Mouse (Mus musculus) neural tube, embryonic 12.5 days (tissue): Measurements from ENCODE around the gene Alox5. TPM values are rescaled to one million over a fixed set of nuclear protein-coding genes. Genes with fewer than 3 reads are reported as not detected.
A peak's percentile ranks its signal among the peaks of the same experiment; 100 is the strongest.
"Not testable (repeated sequence)": the region's sequence is repeated elsewhere in the genome, so short reads cannot be mapped to it uniquely, and the experiment has no call there.

Experiments used
- ATAC-seq: fragments of 200-750 bp; cut with Nextera tagmentation; 2 replicates; pipeline ENCODE4 v1.8.0; 2017; ENCODE audit warnings: low read depth, mild to moderate bottlenecking, moderate TSS enrichment, moderate library complexity; ENCODE audit not compliant: low FRiP score
- H3K27ac ChIP-seq: fragments of 300-500 bp; sonication (generic); 2 replicates; pipeline ENCODE4 v1.5.1; 2016
- H3K27me3 ChIP-seq: fragments of 300-500 bp; sonication (generic); replicated peaks from 2 replicates; pipeline ENCODE4 v1.6.1; 2016; ENCODE audit warnings: mild to moderate bottlenecking
- H3K36me3 ChIP-seq: fragments of 300-500 bp; sonication (generic); 2 replicates; pipeline ENCODE4 v1.6.1; 2016; ENCODE audit warnings: mild to moderate bottlenecking
- H3K4me1 ChIP-seq: fragments of 300-500 bp; sonication (generic); 2 replicates; pipeline ENCODE4 v1.6.1; 2016
- H3K4me2 ChIP-seq: fragments of 300-500 bp; sonication (generic); replicated peaks from 2 replicates; pipeline ENCODE4 v1.6.1; 2016; ENCODE audit warnings: mild to moderate bottlenecking
- H3K4me3 ChIP-seq: fragments of 300-500 bp; sonication (generic); 2 replicates; pipeline ENCODE4 v1.5.1; 2016
- H3K9ac ChIP-seq: fragments of 300-500 bp; sonication (generic); 2 replicates; pipeline ENCODE4 v1.6.1; 2016; ENCODE audit warnings: mild to moderate bottlenecking
- H3K9me3 ChIP-seq: fragments of 300-500 bp; sonication (generic); 2 replicates; pipeline ENCODE4 v1.6.1; 2016; ENCODE audit warnings: mild to moderate bottlenecking
- WGBS: fragments of 180-500 bp; shearing (Covaris S2); methylation state at CpG from one replicate; pipeline ENCODE4 v1.1.7; 2016; 5-methylcytosine and 5-hydroxymethylcytosine counted together
- polyA plus RNA-seq: library from polyadenylated mRNA; unstranded; fragments of >200 nt; fragmentation: Nextera tagmentation; extraction: Ambion mirVana; gene quantifications from 2 replicates; pipeline ENCODE4 v1.2.1, GENCODE M21; 2016

Alox5 gene
- polyA plus RNA-seq, result 0.41 and 0.71 TPM in 2 replicates

GRCm38 (mm10) chr6:116460544-116461283, at the start of gene Alox5:
Gene Alox5 (minus strand): TSS chr6:116461178.
- Histone ChIP-seq H3K4me3 (peak within 1 kb of the TSS; percentile 34), H3K4me2 (peak within 1 kb of the TSS; percentile 80), H3K9ac (0 out of 2 replicates have a peak within 1 kb of the TSS, but pooled peaks have one; percentile 40), H3K27ac (no peak within 1 kb of the TSS), H3K27me3 (peaks cover 21% of the 10 kb centered on the region), H3K36me3 (no peaks in the 10 kb centered on the region), H3K4me1 (peaks cover 7% of the 10 kb centered on the region), H3K9me3 (no peaks in the 10 kb centered on the region)
- 3% methylated on average over 43 of the region's 43 CpGs for WGBS
- 0 out of 2 replicates have a peak, but pooled peaks have one; percentile 48 for ATAC-seq

DNA sequence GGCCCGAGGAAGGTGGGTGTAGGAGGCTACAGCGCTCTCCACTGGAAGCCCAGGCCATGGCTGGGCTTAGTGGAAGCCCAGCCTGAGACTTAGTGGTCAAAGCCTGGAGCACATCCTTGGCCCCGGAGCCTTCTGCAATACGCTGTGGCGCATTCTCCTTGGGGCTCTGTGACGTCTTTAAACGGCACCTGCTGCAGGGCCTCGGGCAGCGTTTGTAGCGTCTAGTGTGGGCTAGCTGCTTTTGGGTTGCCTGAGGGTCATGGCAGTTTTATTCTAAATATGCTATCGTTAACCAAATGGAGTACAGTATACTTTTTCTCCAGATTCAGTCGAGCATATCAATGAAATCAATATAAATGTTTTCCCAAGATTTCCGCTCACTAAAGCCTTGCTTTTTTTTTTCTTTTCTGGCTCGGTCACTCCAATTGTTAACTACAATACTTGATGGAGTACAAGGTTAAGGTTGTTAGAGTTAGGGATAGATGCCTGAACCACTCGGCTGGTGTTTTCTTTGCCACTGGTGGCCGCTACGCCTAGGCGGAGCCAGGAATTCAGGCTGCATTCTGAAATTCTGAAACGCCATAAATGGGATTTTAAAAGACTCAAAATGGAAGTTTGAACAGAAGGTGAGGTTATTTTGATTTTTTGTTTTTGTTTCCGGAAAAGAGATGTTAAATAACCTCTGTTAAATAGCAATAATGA, 45.5 kb upstream of the Alox5 start, which contains the start of gene Olfr212:
Gene Olfr212, plus strand, starts transcription at position 215 of the 702 bp plus-strand sequence.
- H3K4me1 ChIP-seq, H3K27me3 ChIP-seq, H3K4me3 ChIP-seq, H3K4me2 ChIP-seq, H3K36me3 ChIP-seq, H3K9ac ChIP-seq, H3K27ac ChIP-seq, ATAC-seq: not testable (repeated sequence)
- peaks cover 19% of the 10 kb centered on the region for H3K9me3 ChIP-seq
- WGBS, result 93% methylated on average over 20 of the region's 20 CpGs

- Histone ChIP-seq H3K36me3 (no peaks in the 10 kb centered on the region), H3K4me3 (no peak overlapping the region), H3K27me3 (no peaks in the 10 kb centered on the region), H3K4me1 (no peaks in the 10 kb centered on the region), H3K9ac (no peak overlapping the region), H3K4me2 (no peak overlapping the region), H3K27ac (no peak overlapping the region), H3K9me3 (no peaks in the 10 kb centered on the region)
- WGBS, result 88% methylated on average over 1 of the region's 1 CpGs
- ATAC-seq, result no peak
These were observed 35.0 kb upstream of the Alox5 start for GRCm38 (mm10) chr6:116495960-116496359.

- no peak for ATAC-seq
- Histone ChIP-seq H3K4me3 (no peak overlapping the region), H3K9me3 (no peaks in the 10 kb centered on the region), H3K36me3 (no peaks in the 10 kb centered on the region), H3K27ac (no peak overlapping the region), H3K4me2 (no peak overlapping the region), H3K27me3 (no peaks in the 10 kb centered on the region), H3K4me1 (no peaks in the 10 kb centered on the region), H3K9ac (no peak overlapping the region)
- WGBS, result 82% methylated on average over 5 of the region's 5 CpGs
These were observed 32.8 kb upstream of the Alox5 start for GRCm38 (mm10) chr6:116493742-116494141.

DNA sequence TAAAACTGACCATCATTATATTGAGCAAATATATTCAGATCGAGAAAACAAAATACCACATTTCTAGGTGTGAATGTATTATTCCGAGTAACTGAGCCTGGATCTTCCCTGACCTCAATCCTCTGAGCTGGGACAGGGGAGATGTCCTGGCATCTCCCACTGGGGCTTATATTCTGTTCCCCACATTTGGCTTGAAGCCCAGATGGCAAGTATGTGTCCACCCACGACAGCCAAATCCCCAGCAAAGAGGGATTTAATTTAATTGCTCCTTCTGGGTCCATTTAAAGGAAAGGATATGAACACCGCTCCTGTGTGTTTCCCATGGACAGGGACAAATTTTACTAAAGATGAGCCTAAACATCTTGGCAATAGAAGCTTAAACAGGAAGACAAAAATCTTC, 27.8 kb upstream of the Alox5 start, which contains the start of gene Olfr211:
Gene Olfr211, plus strand, starts transcription at position 301 of the 400 bp plus-strand sequence.
- no peak for ATAC-seq
- H3K36me3 ChIP-seq, result no peaks in the 10 kb centered on the region
- H3K9me3 ChIP-seq, result no peaks in the 10 kb centered on the region
- no peak within 1 kb of the TSS for H3K4me2 ChIP-seq
- H3K27me3 ChIP-seq, result no peaks in the 10 kb centered on the region
- H3K27ac ChIP-seq, result no peak within 1 kb of the TSS
- 82% methylated on average over 4 of the region's 4 CpGs for WGBS
- no peaks in the 10 kb centered on the region for H3K4me1 ChIP-seq
- H3K9ac ChIP-seq, result no peak within 1 kb of the TSS
- no peak within 1 kb of the TSS for H3K4me3 ChIP-seq

DNA sequence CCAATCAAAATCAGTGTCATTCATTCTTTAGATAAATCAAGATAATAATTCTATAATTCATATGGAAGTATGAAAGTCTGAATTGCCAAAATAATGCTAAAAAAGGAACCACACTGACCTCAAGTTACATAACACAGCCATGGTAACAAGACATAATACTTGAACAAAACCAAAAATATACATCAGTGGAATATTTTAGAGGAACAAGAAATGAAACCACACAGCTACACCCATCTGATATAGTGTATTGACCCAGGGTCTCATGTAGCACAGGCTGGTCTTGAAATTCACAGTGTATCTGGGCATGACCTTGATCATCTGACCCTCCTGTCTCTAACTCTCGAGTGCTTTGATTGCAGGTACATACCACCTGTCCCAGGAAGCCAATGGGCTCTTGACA, 25.9 kb upstream of the Alox5 start:
- Histone ChIP-seq H3K4me2 (no peak overlapping the region), H3K27me3 (no peaks in the 10 kb centered on the region), H3K27ac (no peak overlapping the region), H3K9ac (no peak overlapping the region), H3K4me1 (no peaks in the 10 kb centered on the region), H3K9me3 (no peaks in the 10 kb centered on the region), H3K36me3 (no peaks in the 10 kb centered on the region), H3K4me3 (no peak overlapping the region)
- 58% methylated on average over 1 of the region's 1 CpGs for WGBS
- no peak for ATAC-seq

DNA sequence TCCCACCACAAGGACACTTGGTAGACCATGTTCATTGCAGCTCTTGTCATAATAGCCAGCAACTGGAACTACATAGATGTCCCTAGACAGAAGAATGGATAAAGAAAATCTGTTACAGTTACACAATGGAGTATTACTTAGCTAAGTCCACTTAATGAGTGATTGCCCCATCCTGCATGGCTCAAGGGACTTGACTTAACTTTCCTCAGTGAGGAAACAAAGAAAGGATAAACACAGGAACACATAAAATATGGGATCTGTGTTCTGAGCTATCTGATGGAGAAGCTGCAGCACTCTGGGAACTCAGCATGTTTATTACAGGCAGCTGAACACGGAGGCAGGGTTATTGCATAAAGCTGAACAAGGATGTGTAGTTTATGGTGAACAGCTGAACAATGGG, 24.1 kb upstream of the Alox5 start:
- H3K4me2 ChIP-seq, result no peak overlapping the region
- H3K4me1 ChIP-seq, result no peaks in the 10 kb centered on the region
- H3K9ac ChIP-seq, result no peak overlapping the region
- H3K27me3 ChIP-seq, result no peaks in the 10 kb centered on the region
- H3K9me3 ChIP-seq, result no peaks in the 10 kb centered on the region
- no peak overlapping the region for H3K27ac ChIP-seq
- no peak overlapping the region for H3K4me3 ChIP-seq
- WGBS, result 75% methylated on average over 1 of the region's 1 CpGs
- no peak for ATAC-seq
- H3K36me3 ChIP-seq, result no peaks in the 10 kb centered on the region

GRCm38 (mm10) chr6:116468081-116468480, 7.1 kb upstream of the Alox5 start:
- no peak overlapping the region for H3K9ac ChIP-seq
- 44% methylated on average over 3 of the region's 3 CpGs for WGBS
- no peaks in the 10 kb centered on the region for H3K36me3 ChIP-seq
- H3K4me1 ChIP-seq, result no peaks in the 10 kb centered on the region
- no peak for ATAC-seq
- no peak overlapping the region for H3K4me2 ChIP-seq
- no peak overlapping the region for H3K4me3 ChIP-seq
- no peak overlapping the region for H3K27ac ChIP-seq
- no peaks in the 10 kb centered on the region for H3K27me3 ChIP-seq
- H3K9me3 ChIP-seq, result no peaks in the 10 kb centered on the region

- peaks cover 21% of the 10 kb centered on the region for H3K27me3 ChIP-seq
- no peak overlapping the region for H3K9ac ChIP-seq
- H3K4me3 ChIP-seq, result no peak overlapping the region
- no peak for ATAC-seq
- no peaks in the 10 kb centered on the region for H3K36me3 ChIP-seq
- 79% methylated on average over 2 of the region's 2 CpGs for WGBS
- H3K27ac ChIP-seq, result no peak overlapping the region
- H3K9me3 ChIP-seq, result no peaks in the 10 kb centered on the region
- H3K4me2 ChIP-seq, result no peak overlapping the region
- H3K4me1 ChIP-seq, result peaks cover 7% of the 10 kb centered on the region
These were observed 1.7 kb downstream of the Alox5 start for GRCm38 (mm10) chr6:116459232-116459631.

- Histone ChIP-seq H3K4me1 (peaks cover 7% of the 10 kb centered on the region), H3K9ac (no peak overlapping the region), H3K36me3 (no peaks in the 10 kb centered on the region), H3K27ac (no peak overlapping the region), H3K27me3 (peaks cover 21% of the 10 kb centered on the region), H3K9me3 (no peaks in the 10 kb centered on the region), H3K4me2 (no peak overlapping the region), H3K4me3 (no peak overlapping the region)
- ATAC-seq, result no peak
- WGBS, result 70% methylated on average over 4 of the region's 4 CpGs
These were observed 2.2 kb downstream of the Alox5 start for GRCm38 (mm10) chr6:116458728-116459127.

GRCm38 (mm10) chr6:116456482-116456881, 4.5 kb downstream of the Alox5 start:
- no peak for ATAC-seq
- no peak overlapping the region for H3K27ac ChIP-seq
- H3K4me1 ChIP-seq, result peaks cover 7% of the 10 kb centered on the region
- H3K9me3 ChIP-seq, result no peaks in the 10 kb centered on the region
- H3K4me2 ChIP-seq, result no peak overlapping the region
- H3K36me3 ChIP-seq, result no peaks in the 10 kb centered on the region
- H3K27me3 ChIP-seq, result peaks cover 19% of the 10 kb centered on the region
- 96% methylated on average over 1 of the region's 1 CpGs for WGBS
- H3K9ac ChIP-seq, result no peak overlapping the region
- no peak overlapping the region for H3K4me3 ChIP-seq

DNA sequence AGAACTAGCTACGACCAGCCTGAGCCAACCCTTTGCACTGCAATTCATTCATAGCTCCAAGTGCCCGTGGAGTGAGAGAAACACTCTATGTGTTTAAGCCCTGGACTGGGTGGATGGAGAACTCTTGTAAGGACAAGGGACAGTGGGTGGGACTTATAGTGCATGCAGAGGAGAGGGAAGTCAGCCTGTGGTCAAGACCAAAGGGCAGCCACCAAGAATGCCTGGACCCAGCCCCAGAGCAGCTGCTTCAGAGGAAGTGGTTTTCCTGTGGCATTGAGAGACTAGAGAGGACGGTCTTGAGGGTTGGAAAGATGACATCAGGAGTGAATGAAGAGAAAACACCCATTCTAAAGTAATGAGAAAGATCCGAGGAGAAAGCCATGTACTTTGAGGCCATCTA, 5.2 kb downstream of the Alox5 start:
- Histone ChIP-seq H3K9ac (no peak overlapping the region), H3K4me3 (no peak overlapping the region), H3K4me1 (peaks cover 3% of the 10 kb centered on the region), H3K27ac (no peak overlapping the region), H3K4me2 (no peak overlapping the region), H3K36me3 (no peaks in the 10 kb centered on the region), H3K27me3 (peaks cover 12% of the 10 kb centered on the region), H3K9me3 (no peaks in the 10 kb centered on the region)
- no peak for ATAC-seq
- whole genome bisulfite sequencing, result 84% methylated on average over 4 of the region's 4 CpGs
